Mouse (Mus musculus) embryonic facial prominence, embryonic 14.5 days (tissue): ENCODE measurements around the gene Syt2. TPM values are rescaled to one million over a fixed set of nuclear protein-coding genes. Genes with fewer than 3 reads are reported as not detected.
A peak's percentile ranks its signal among the peaks of the same experiment; 100 is the strongest.

ENCODE experiments used
- ATAC-seq: fragments of 200-750 bp; cut with Nextera tagmentation; 2 replicates; pipeline ENCODE4 v1.8.0; 2017; ENCODE audit warnings: low read depth, moderate number of reproducible peaks, moderate TSS enrichment
- DNase-seq: peaks from one replicate; pipeline ENCODE4 v3.0.0-alpha.2; 2015; ENCODE audit warnings: low spot score
- H3K27ac ChIP-seq: fragments of 300-500 bp; sonication (generic); replicated peaks from 2 replicates; pipeline ENCODE4 v1.5.1; 2014; ENCODE audit warnings: low read depth, mild to moderate bottlenecking, low read length, moderate library complexity
- H3K27me3 ChIP-seq: fragments of 300-500 bp; sonication (generic); replicated peaks from 2 replicates; pipeline ENCODE4 v1.6.1; 2014; ENCODE audit warnings: low read length; ENCODE audit not compliant: control insufficient read depth, insufficient read depth
- H3K36me3 ChIP-seq: fragments of 300-500 bp; sonication (generic); 2 replicates; pipeline ENCODE4 v1.6.1; 2014; ENCODE audit warnings: low read length, mixed read lengths; ENCODE audit not compliant: control insufficient read depth, insufficient read depth
- H3K4me1 ChIP-seq: fragments of 300-500 bp; sonication (generic); 2 replicates; pipeline ENCODE4 v1.6.1; 2014; ENCODE audit warnings: antibody characterized with exemption, low read length; ENCODE audit not compliant: control insufficient read depth, insufficient read depth
- H3K4me2 ChIP-seq: fragments of 300-500 bp; sonication (generic); 2 replicates; pipeline ENCODE4 v1.6.1; 2014; ENCODE audit warnings: low read depth, mild to moderate bottlenecking, low read length, moderate library complexity, mixed read lengths
- H3K4me3 ChIP-seq: fragments of 300-500 bp; sonication (generic); 2 replicates; pipeline ENCODE4 v1.5.1; 2014; ENCODE audit warnings: low read depth, mild to moderate bottlenecking, low read length
- H3K9ac ChIP-seq: fragments of 300-500 bp; sonication (generic); 2 replicates; pipeline ENCODE4 v1.6.1; 2014; ENCODE audit warnings: low read depth, mild to moderate bottlenecking, low read length, moderate library complexity, mixed read lengths
- H3K9me3 ChIP-seq: fragments of 300-500 bp; sonication (generic); 2 replicates; pipeline ENCODE4 v1.6.1; 2016; ENCODE audit warnings: low read length; ENCODE audit not compliant: control insufficient read depth
- WGBS: fragments of 180-500 bp; shearing (Covaris S2); extraction: QIAGEN DNeasy Blood & Tissue Kit; methylation state at CpG from one replicate; pipeline ENCODE4 v1.1.7; 2014; 5-methylcytosine and 5-hydroxymethylcytosine counted together
- polyA plus RNA-seq: library from polyadenylated mRNA; unstranded; fragments of >200 nt; fragmentation: Nextera tagmentation; extraction: Ambion mirVana; gene quantifications from 2 replicates; pipeline ENCODE4 v1.2.1, GENCODE M21; 2014

Gene Syt2
- polyA plus RNA-seq, 1 experiment from 2014 or later: 1.6 TPM

- Histone ChIP-seq H3K4me3 (no peak overlapping the region), H3K27me3 (peaks cover 43% of the 10 kb centered on the region), H3K9ac (no peak overlapping the region), H3K4me2 (no peak overlapping the region), H3K27ac (no peak overlapping the region), H3K36me3 (no peaks in the 10 kb centered on the region), H3K9me3 (no peaks in the 10 kb centered on the region), H3K4me1 (peaks cover 5% of the 10 kb centered on the region)
- ATAC-seq: no peak
- WGBS: 68% methylated on average over 7 of the region's 7 CpGs
- DNase-seq: no peak
These were observed 64.6 kb downstream of the Syt2 start for GRCm38 (mm10) chr1:134711061-134711460.

- Histone ChIP-seq H3K36me3 (no peaks in the 10 kb centered on the region), H3K9ac (no peak overlapping the region), H3K4me1 (peaks cover 5% of the 10 kb centered on the region), H3K27ac (no peak overlapping the region), H3K4me2 (no peak overlapping the region), H3K27me3 (peaks cover 38% of the 10 kb centered on the region), H3K9me3 (no peaks in the 10 kb centered on the region), H3K4me3 (no peak overlapping the region)
- ATAC-seq (no peak), DNase-seq (no peak)
- WGBS: 80% methylated on average over 5 of the region's 5 CpGs
These were observed 65.2 kb downstream of the Syt2 start for GRCm38 (mm10) chr1:134711653-134712052.

GRCm38 (mm10) chr1:134712781-134713299 lies 66.4 kb downstream of the Syt2 start:
- WGBS: 76% methylated on average over 9 of the region's 9 CpGs
- no peak overlapping the region for H3K4me2 ChIP-seq
- no peak overlapping the region for H3K4me3 ChIP-seq
- H3K9me3 ChIP-seq: no peaks in the 10 kb centered on the region
- ATAC-seq (no peak), DNase-seq (no peak)
- H3K4me1 ChIP-seq: peaks cover 5% of the 10 kb centered on the region
- no peak overlapping the region for H3K9ac ChIP-seq
- no peaks in the 10 kb centered on the region for H3K36me3 ChIP-seq
- peaks cover 27% of the 10 kb centered on the region for H3K27me3 ChIP-seq
- H3K27ac ChIP-seq: no peak overlapping the region

- DNase-seq: peak; percentile 41
- Histone ChIP-seq H3K4me2 (no peak overlapping the region), H3K4me3 (no peak overlapping the region), H3K9me3 (no peaks in the 10 kb centered on the region), H3K4me1 (peaks cover 5% of the 10 kb centered on the region), H3K27ac (no peak overlapping the region), H3K9ac (no peak overlapping the region), H3K36me3 (no peaks in the 10 kb centered on the region), H3K27me3 (peaks cover 21% of the 10 kb centered on the region)
- WGBS: 20% methylated on average over 11 of the region's 11 CpGs
- peak; percentile 41; the same call in 1 of the 2 replicates for ATAC-seq
These were observed 67.0 kb downstream of the Syt2 start for GRCm38 (mm10) chr1:134713421-134713969.

- Histone ChIP-seq H3K4me1 (peaks cover 4% of the 10 kb centered on the region), H3K27ac (no peak overlapping the region), H3K36me3 (no peaks in the 10 kb centered on the region), H3K27me3 (peaks cover 16% of the 10 kb centered on the region), H3K4me2 (no peak overlapping the region), H3K4me3 (no peak overlapping the region), H3K9me3 (no peaks in the 10 kb centered on the region), H3K9ac (no peak overlapping the region)
- ATAC-seq (no peak), DNase-seq (no peak)
- 73% methylated on average over 8 of the region's 8 CpGs for WGBS
These were observed 67.7 kb downstream of the Syt2 start for GRCm38 (mm10) chr1:134714166-134714565.

- H3K9ac ChIP-seq: no peak overlapping the region
These were observed 68.6 kb downstream of the Syt2 start for GRCm38 (mm10) chr1:134715092-134715491.

GRCm38 (mm10) chr1:134719718-134720304 lies 73.3 kb downstream of the Syt2 start:
- no peak overlapping the region for H3K27ac ChIP-seq
- ATAC-seq: no peak
- 64% methylated on average over 12 of the region's 12 CpGs for WGBS

More at GRCm38 (mm10) chr1:134715092-134715491, 68.6 kb downstream of the Syt2 start:
- no peaks in the 10 kb centered on the region for H3K9me3 ChIP-seq
- no peaks in the 10 kb centered on the region for H3K36me3 ChIP-seq
- H3K4me1 ChIP-seq: no peaks in the 10 kb centered on the region
- no peak for ATAC-seq
- H3K27me3 ChIP-seq: peaks cover 7% of the 10 kb centered on the region; the same call in 1 of the 2 replicates
- no peak overlapping the region for H3K27ac ChIP-seq
- no peak for DNase-seq
- H3K4me2 ChIP-seq: no peak overlapping the region
- WGBS: 58% methylated on average over 5 of the region's 5 CpGs
- H3K4me3 ChIP-seq: no peak overlapping the region

GRCm38 (mm10) chr1:134721486-134721885 lies 75.0 kb downstream of the Syt2 start:
- H3K4me1 ChIP-seq: no peaks in the 10 kb centered on the region
- no peaks in the 10 kb centered on the region for H3K36me3 ChIP-seq
- WGBS: 78% methylated on average over 5 of the region's 5 CpGs
- H3K27me3 ChIP-seq: no peaks in the 10 kb centered on the region
- no peak overlapping the region for H3K27ac ChIP-seq
- no peaks in the 10 kb centered on the region for H3K9me3 ChIP-seq
- DNase-seq: no peak
- H3K4me2 ChIP-seq: no peak overlapping the region
- no peak for ATAC-seq
- H3K4me3 ChIP-seq: no peak overlapping the region
- H3K9ac ChIP-seq: no peak overlapping the region

More at GRCm38 (mm10) chr1:134719718-134720304, 73.3 kb downstream of the Syt2 start:
- no peak overlapping the region for H3K4me2 ChIP-seq
- no peaks in the 10 kb centered on the region for H3K4me1 ChIP-seq
- H3K36me3 ChIP-seq: no peaks in the 10 kb centered on the region
- H3K9me3 ChIP-seq: no peaks in the 10 kb centered on the region
- H3K27me3 ChIP-seq: no peaks in the 10 kb centered on the region
- DNase-seq: no peak
- no peak overlapping the region for H3K4me3 ChIP-seq
- H3K9ac ChIP-seq: no peak overlapping the region

- DNase-seq (no peak), ATAC-seq (no peak)
- Histone ChIP-seq H3K36me3 (no peaks in the 10 kb centered on the region), H3K4me3 (no peak overlapping the region), H3K9me3 (no peaks in the 10 kb centered on the region), H3K4me1 (no peaks in the 10 kb centered on the region), H3K4me2 (no peak overlapping the region), H3K27me3 (no peaks in the 10 kb centered on the region), H3K9ac (no peak overlapping the region), H3K27ac (no peak overlapping the region)
- WGBS: 82% methylated on average over 7 of the region's 7 CpGs
These were observed 76.4 kb downstream of the Syt2 start for GRCm38 (mm10) chr1:134722891-134723290.
